Mouse (Mus musculus) bone marrow, adult 2 months (tissue): ENCODE data around the gene Ccdc188. TPM values are rescaled to one million over a fixed set of nuclear protein-coding genes. Genes with fewer than 3 reads are reported as not detected.

Experiments
- H3K27ac ChIP-seq: fragments of 200-500 bp; 2 replicates; pipeline ENCODE4 v1.5.1; 2012; ENCODE audit warnings: low read depth, mild to moderate bottlenecking, control low read depth, inconsistent platforms, low read length; ENCODE audit not compliant: control insufficient read depth, poor library complexity, insufficient read depth
- H3K4me1 ChIP-seq: fragments of 200-500 bp; 2 replicates; pipeline ENCODE4 v1.6.1; 2011; ENCODE audit warnings: low read length; ENCODE audit not compliant: control insufficient read depth, insufficient read depth
- H3K4me3 ChIP-seq: fragments of 200-500 bp; replicated peaks from 2 replicates; pipeline ENCODE3; 2011; ENCODE audit warnings: mild to moderate bottlenecking, low read depth, low read length, control low read depth; ENCODE audit not compliant: control insufficient read depth
- CTCF ChIP-seq: fragments of 200-500 bp; IDR thresholded peaks from 2 replicates; pipeline ENCODE4 v1.5.1; 2011; ENCODE audit warnings: low read length, control low read depth; ENCODE audit not compliant: control insufficient read depth, insufficient read depth
- POLR2A ChIP-seq: fragments of 200-500 bp; IDR thresholded peaks from 2 replicates; pipeline ENCODE4 v1.6.1; 2011; ENCODE audit warnings: low read depth, mild to moderate bottlenecking, control low read depth, low read length, borderline replicate concordance; ENCODE audit not compliant: control insufficient read depth
- WGBS: fragments of 180-500 bp; shearing (Covaris S2); methylation state at CpG from one replicate; pipeline ENCODE4 v1.1.7; 2018; 5-methylcytosine and 5-hydroxymethylcytosine counted together
- polyA plus RNA-seq: library from polyadenylated mRNA; stranded (reverse); fragments of >200 nt; gene quantifications from 2 replicates; pipeline ENCODE4 v1.2.4, GENCODE M21; 2011; ENCODE audit warnings: low replicate concordance; ENCODE audit not compliant: missing spikeins, insufficient read depth, insufficient read length

Ccdc188 gene
- not detected in 2 replicates for polyA plus RNA-seq

- H3K4me3 ChIP-seq: no peak within 1 kb of the TSS
- WGBS: 76% methylated on average over 4 of the region's 4 CpGs
- H3K27ac ChIP-seq: no peak within 1 kb of the TSS
- H3K4me1 ChIP-seq: peaks cover 3% of the 10 kb centered on the region; the same call in 1 of the 2 replicates
- TF ChIP-seq CTCF (no peak), POLR2A (no peak)
Measured at GRCm38 (mm10) chr16:18217579-18217978, at the start of gene Ccdc188. Gene Ccdc188, plus strand, starts transcription at chr16:18217879.

DNA sequence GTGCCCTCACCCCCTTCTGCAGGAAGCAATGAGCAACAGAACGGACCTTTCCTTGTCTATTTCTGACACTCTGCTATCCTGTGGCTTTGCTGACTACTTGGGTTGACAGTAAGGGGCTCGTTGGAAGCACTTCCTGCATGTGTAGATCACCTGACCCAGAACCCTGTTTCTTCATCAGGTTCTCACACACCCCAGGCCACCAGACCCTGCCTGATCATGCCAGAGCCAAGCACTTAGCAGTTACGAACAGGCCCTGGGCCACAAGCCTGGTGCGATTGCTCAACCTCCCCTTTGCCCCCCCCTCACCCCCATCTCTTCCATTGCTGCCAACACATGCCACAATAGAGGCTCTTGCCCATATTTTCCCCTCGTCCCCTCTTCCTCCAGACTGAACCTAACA lies 48.5 kb upstream of the Ccdc188 start:
- TF ChIP-seq POLR2A (no peak), CTCF (no peak)
- H3K4me3 ChIP-seq: no peak overlapping the region
- WGBS: 17% methylated on average over 5 of the region's 5 CpGs
- H3K4me1 ChIP-seq: peaks cover 2% of the 10 kb centered on the region; the same call in 1 of the 2 replicates
- H3K27ac ChIP-seq: no peak overlapping the region

- TF ChIP-seq CTCF (no peak), POLR2A (no peak)
- Histone ChIP-seq H3K4me3 (no peak overlapping the region), H3K4me1 (peaks cover 2% of the 10 kb centered on the region; the same call in 1 of the 2 replicates), H3K27ac (no peak overlapping the region)
- 76% methylated on average over 3 of the region's 3 CpGs for WGBS
Measured at GRCm38 (mm10) chr16:18169776-18170175, 47.9 kb upstream of the Ccdc188 start.

DNA sequence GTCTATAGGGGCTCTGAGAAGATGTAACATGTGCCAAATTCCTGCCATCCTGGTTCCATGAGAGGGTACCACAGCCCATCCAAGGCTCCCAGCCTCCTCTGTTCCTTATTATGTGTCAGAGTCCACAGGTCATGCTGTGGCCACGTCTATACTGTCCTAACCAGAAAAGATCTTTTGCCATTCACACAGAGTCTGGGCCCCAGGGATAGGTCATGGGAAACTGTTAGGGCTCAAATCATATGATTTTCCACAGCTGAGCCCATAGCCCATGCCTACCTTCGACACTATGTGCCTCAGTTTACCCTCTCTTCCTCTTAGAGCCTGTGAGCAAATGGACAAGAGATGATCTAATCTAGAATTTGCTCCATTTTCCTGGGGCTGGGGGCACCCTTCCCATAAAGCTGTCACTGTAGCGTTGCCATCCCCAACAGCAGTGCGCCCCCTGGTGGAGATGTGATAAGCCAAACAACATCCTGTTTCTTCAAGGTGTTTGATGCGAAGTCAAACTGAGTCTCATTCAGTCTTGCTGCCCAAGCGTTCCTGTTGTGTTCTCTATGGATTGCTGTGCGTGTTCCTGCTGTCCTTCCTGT lies 45.3 kb upstream of the Ccdc188 start:
- peaks cover 2% of the 10 kb centered on the region; the same call in 1 of the 2 replicates for H3K4me1 ChIP-seq
- WGBS: 6% methylated on average over 7 of the region's 7 CpGs

GRCm38 (mm10) chr16:18173231-18173630 lies 44.4 kb upstream of the Ccdc188 start:
- WGBS: 71% methylated on average over 9 of the region's 9 CpGs
- TF ChIP-seq CTCF (no peak), POLR2A (no peak)
- no peak overlapping the region for H3K4me3 ChIP-seq
- H3K27ac ChIP-seq: no peak overlapping the region
- peaks cover 2% of the 10 kb centered on the region; the same call in 1 of the 2 replicates for H3K4me1 ChIP-seq

More for the DNA sequence above, 45.3 kb upstream of the Ccdc188 start:
- no peak overlapping the region for H3K4me3 ChIP-seq
- no peak for TF ChIP-seq POLR2A
- peak; percentile 97 for TF ChIP-seq CTCF
- H3K27ac ChIP-seq: no peak overlapping the region

- TF ChIP-seq CTCF: no peak
- no peak for TF ChIP-seq POLR2A
- WGBS: 59% methylated on average over 11 of the region's 11 CpGs
- Histone ChIP-seq H3K4me1 (peaks cover 2% of the 10 kb centered on the region; the same call in 1 of the 2 replicates), H3K4me3 (no peak overlapping the region), H3K27ac (no peak overlapping the region)
Measured at GRCm38 (mm10) chr16:18173788-18174187, 43.9 kb upstream of the Ccdc188 start.

DNA sequence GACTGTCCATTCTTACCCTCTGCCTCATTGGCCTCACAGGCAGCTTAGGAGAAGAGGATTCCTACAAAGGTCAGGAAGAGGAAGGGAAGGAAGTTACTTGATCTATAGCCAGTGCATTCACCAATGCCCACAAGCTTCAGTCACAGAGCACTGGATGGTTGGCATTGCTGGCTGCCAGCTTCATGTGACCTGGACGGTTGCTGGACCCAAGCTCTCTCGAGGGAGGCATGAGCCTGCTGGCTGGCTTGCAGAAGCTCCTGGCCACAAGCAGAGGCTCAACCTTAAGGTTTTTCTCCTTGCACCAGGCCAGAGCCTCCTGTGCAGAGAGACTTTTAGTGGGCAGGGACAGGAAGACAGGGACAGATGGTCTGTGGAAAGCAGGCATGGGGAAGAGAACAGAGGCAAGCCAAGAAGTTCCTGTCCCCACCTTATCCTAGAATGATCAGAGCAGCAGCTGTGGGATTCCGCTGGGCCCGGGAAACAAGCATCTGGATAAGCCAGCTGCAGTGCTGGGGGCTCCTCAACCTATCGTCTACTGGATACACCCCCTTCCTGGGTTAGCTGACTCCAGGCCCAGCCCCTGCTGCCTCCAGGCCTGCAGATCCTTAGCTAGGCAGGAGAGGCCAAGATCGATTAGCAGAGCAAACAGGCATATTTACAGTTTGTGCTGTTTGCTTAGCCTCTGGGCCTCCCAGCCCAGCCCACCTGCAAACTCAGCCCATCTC lies 41.7 kb upstream of the Ccdc188 start:
- H3K27ac ChIP-seq: no peak overlapping the region

DNA sequence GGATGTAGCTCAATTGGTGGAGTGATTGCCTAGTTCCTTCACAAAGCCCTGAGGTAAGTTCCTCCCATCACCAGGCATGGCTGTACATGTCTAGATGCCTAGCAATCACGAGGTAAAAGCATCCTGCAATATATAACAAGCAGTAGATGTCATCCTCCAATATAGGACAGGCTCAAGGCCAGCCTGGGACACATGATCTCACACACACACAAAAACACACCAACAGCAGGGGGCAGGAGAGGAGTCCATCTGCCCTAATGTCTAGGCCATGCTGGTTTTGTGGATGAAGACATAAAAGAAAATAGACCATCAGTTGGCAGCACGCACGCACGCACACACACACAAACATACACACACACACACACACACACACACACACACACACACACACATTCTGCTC lies 40.9 kb upstream of the Ccdc188 start:
- no peak for TF ChIP-seq POLR2A
- TF ChIP-seq CTCF: no peak
- Histone ChIP-seq H3K4me3 (no peak overlapping the region), H3K27ac (no peak overlapping the region), H3K4me1 (peaks cover 2% of the 10 kb centered on the region; the same call in 1 of the 2 replicates)
- WGBS: 76% methylated on average over 4 of the region's 4 CpGs

More for the DNA sequence above, 41.7 kb upstream of the Ccdc188 start:
- 23% methylated on average over 6 of the region's 6 CpGs for WGBS
- TF ChIP-seq POLR2A (no peak), CTCF (no peak)
- Histone ChIP-seq H3K4me3 (no peak overlapping the region), H3K4me1 (peaks cover 2% of the 10 kb centered on the region; the same call in 1 of the 2 replicates)
